Mouse (Mus musculus): ENCODE measurements around the gene Prkce.

The Prkce gene

DNA sequence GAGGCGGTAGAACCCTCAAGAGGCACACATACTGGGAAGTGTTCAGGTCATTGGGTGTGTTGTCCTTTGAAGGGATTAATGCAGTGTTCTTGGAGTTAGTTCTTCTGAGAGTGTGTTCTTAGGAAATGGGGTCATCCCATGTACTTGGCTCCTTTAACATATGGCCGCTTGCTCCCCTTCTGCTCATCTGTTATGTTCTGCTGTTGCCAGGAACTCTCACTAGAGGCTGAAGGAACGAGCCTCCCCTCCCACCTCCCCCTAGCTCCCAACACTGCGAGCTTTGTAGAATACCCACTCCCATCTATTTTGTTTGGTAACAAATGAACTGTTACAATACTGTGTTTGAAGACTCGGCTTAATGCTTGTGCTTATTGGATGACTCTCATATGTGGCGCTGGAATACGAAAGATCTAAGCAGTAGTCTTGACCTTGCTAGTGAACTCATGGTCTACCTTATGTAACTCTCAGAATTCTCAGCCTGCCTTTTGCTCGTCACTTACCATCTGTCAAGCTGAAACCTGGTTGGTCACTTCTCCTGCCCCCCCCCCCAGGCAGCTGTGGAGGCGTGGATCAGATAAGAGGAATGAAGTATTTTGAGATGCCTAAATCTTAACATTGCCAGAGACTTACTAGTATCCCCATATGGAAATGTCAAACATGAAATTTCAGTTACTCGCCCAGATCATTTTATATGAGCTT is 58.1 kb downstream of the Prkce start:
- no peak for DNase-seq (ENCODE audit: low spot score)

DNA sequence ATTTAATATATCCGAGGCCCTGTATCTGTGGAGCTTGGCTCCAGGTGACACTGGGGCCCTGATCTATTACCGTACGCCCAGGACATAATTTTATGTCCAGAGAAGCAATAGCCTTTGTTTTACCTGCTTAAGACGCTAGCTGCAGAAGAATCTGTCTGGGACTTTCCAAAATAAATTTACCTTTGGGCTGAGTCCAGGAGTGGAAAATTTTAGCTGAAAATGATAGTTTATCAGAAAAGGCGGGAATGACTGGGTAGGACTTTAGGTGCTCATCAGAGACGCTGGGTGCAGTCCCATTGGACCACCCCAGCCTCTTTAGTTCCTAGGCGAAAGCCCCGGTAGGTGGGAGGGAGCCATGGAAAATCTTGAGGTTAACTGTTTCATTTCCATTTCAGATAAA is 58.6 kb downstream of the Prkce start:
- DNase-seq (ENCODE audit: low spot score), result no peak

DNA sequence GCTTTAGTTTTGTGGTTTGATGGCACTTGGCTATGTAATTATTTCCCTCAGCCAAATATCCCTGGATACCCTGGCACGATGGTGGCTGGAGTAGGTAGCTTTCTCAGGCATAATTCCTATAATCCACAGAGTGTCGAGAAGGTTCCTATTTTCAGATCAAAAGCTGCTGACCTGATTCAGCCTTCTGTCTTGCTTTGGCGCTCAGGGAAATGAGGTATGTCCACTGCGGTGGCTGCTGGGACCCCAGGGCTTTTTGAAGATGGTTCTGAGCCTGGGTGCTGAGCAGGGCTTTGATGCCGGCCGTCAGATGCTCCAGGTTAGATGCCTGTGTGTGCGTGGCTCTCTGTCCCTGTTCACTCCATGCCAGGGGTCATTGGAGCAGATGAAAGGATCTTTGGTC is 59.0 kb downstream of the Prkce start:
- no peak for DNase-seq (ENCODE audit: low spot score)

DNA sequence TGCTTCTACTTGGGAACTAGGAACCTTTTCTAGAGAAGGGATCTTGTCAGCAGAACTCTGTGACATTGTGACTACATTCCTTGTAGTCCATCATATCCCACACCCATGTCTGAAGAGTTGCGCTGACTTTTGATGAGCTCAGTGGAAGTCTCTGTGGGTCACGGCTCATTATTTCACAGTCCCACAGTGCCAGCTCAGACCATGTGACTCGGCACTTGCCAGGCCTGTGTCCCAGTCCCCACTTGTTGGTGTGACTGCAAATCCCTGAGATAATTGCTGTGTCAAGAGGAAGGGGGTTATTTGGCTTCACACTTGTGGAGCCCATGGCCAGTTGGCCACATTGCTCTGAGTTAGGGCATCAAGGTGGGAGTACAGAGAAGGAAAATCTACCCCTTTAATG is 59.8 kb downstream of the Prkce start:
- no peak for DNase-seq (ENCODE audit: low spot score)

DNA sequence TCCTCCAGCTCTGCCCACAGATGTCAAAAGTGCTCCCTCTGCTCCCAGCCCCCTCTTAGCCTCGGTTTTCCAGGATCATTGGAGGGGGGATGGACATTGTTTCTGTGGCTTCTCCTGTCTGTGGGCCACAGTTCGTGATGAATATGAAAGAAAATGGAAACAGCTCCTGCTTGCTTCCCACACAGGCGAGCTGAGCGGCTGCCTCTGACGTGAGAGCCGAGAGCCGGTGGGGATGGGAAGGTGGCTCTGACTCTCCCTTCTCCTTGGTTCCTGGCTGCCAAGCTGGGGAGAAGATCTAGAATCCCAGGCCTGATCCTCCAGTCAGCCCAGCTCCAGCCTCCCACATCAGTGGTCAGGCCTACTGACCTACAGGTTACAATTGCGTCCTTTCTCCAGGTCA is 61.3 kb downstream of the Prkce start:
- DNase-seq (ENCODE audit: low spot score), result no peak

DNA sequence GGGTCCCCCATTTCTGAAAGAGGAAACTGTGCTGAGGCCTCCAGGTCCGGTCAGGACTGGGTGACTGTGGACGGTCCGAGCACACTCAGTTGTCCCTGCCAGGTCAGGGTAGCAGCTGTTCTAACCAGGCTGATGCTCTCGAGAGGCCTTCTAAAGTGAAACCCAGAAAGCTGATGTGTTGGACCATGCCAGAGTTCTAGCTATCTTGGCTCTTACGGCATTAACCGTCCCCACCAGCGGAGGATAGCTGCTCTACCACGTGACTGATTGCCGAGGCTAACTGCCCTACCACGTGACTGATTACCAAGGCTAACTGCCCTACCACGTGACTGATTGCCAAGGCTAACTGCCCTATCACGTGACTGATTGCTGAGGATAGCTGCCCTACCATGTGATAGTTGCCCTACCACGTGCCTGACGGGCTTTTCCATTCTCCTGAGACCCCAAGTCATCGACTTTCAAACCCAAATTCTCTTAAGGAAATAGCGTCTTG is 62.6 kb downstream of the Prkce start:
- DNase-seq (ENCODE audit: low spot score), result peak; percentile 48

DNA sequence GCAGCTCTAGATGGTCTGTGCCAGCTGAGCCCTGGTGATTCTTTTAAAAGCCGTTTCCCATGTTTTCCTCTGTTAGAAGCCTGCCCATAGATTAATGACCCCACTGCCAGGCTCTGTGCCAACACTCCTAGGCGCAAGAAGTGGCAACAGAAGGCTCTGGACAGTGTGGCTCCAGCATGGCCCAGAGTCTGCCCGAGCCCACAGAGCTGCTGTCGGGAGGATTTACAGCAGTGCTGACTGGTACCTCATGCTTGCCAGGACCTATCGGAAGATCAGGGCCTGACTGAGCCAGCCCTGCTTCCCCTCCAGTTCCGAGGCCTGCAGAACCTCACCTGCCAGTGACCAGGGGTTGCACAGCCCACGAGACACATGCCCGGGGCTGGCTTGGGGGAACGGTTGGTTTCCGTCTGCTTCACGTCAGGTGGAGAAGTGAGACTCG is 64.2 kb downstream of the Prkce start:
- no peak for DNase-seq (ENCODE audit: low spot score)

DNA sequence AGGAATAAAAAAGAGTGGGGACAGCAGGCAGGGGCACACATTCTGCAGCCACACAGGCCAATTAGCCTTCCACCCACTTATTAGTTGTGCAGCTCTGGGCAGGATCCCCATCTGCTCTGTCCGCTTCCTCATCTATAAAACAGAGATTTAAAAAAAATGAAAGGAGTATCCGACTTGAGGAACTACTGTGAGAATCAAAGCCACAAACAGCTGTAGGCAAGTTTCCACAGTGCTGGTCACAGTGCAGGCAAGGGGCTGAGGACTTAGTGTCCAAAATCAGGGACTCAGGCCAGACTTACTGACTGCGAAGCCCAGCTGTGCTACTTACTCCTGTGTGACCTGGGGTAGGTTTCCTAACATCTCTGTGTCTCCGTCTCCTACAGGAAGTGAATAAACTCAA is 64.7 kb downstream of the Prkce start:
- no peak for DNase-seq (ENCODE audit: low spot score)

DNA sequence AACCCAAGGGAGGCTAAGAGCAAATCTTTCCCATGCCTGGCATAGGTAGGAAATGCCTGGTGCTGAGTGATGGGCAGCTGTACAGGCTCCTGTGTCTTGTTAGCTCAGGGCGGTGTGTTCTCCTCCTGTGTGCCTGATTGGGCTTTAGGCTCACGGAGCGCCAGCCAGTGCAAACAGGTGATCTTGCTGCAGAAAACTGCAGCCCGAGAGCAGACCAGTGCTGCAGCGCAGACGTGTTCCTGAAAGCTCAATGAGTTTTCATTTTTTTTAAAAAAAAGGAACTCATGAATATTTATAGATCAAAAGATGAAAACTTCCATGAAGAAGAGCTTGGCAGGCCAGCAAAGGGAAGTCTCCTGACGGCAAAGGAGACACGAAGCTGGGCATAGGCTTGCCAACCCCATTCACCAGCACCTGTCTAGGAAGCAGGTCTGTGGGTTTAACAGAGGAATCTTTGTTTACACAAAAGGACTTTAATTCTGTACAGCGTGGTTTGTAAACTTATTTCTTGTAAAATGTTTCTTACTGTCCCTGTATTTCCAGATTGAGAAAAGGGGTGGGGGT is 67.1 kb downstream of the Prkce start:
- DNase-seq (ENCODE audit: low spot score), result no peak

DNA sequence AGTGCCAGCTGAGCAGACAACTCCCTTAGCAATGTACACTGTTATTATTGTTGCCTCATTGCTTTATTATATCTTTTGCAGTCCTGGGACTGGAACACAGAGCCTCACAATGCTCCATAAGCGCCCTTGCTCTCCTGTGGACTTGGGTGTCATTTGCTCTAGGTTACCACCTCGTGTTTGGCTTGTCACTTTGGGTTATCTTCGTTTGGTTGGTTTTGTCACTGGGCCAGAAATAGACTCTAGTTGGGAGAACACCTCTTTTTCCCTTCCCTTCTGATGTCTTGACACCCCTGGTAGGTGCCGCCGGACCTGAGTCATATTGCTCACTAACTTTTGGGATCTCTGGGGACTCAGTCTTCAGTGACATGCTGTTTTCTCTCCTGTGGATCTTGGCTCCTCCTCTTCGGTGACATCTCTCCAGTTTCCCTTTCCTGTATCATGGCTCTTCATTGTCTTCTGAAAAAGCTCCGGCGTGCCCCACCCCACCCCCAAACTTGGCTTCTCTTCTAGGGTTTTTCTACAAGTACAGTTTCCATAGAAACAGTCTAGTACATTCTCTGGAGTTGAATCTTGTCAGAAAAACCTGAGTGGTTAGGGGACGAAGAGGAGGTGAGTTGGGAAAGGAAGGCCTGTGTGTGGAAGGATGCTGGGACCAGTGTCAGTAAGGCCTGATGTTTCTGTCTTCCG is 68.6 kb downstream of the Prkce start:
- DNase-seq (ENCODE audit: low spot score), result no peak

DNA sequence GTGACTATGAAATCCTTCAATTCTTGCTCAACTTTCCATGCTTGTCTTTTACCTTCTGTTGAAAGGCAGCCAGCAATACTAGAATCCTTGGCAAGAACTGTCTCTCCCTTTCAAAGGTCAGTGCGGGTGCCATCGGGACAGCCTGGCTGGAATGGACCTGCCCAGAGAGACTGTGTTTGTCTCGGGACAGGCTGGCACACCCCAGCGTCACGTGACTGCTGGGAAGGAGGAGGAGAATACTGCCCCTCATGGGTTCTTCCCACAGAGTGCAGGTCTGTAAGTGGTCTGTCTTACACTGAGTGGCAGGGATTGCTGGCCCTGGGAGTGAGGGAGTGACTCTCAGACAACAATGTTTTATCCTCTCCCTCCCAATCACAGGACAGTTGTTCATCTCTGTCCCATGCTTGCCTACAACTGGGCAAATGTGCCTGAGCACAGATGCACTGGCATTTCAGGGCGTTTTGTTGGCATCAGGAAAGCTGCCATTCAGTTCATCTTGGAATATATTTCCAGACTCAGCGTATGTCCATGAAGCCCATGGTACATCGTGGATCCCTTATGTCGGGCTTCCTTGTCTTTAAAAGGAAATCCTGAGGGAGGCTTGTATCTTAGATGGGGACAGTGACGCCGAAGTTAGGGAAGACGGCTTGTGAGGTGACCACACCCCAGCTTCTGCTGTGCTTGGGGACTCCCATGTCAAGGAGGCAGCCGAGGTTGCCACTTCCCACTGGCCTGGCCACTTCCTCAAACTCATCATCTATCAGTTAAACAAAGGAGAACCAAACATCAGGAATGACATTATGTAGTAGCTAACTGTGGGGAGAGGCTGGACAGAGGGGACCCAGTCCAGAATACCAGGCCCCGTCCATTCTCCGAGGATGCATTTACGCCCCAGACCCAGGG is 69.5 kb downstream of the Prkce start:
- no peak for DNase-seq (ENCODE audit: low spot score)

DNA sequence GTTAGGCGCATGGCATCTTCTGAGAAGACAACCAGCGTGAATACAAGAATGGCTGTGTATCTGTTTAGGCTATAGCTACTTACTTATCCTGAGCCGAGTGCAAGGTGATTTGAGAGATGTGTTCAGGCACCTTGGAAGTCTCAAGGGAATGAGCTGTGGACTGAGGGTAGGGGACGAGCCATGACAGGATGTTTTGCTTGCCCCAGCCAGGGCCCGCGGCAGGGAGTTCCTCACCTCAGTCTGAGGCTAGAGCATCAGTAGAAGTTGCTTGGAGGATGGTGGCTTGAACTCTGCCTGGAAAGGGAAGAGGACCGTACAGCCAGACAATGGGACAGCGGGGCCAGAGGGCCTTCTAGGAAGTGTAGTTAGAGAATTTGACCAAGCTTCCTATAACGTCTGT is 74.7 kb downstream of the Prkce start:
- no peak for DNase-seq (ENCODE audit: low spot score)

DNA sequence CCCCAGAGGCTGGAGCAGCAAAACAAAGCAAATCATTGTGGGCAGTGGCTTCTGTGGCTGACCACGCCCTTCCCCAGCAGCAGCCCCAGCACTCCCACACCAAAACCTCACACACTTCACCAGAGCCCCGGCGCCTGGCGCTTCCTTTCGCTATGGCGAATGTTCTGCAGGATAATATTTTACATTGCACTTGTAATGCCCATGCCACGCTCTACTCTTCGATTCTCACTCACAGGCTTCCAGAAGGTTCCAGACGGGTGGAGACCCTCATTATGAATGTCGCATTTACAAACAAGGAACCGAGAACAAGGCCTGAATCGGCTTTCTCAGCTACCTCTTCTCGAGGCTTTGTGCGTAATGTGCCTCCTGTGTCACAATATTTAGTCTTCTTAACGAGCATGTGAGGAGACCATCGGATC is 75.5 kb downstream of the Prkce start:
- DNase-seq (ENCODE audit: low spot score), result no peak

DNA sequence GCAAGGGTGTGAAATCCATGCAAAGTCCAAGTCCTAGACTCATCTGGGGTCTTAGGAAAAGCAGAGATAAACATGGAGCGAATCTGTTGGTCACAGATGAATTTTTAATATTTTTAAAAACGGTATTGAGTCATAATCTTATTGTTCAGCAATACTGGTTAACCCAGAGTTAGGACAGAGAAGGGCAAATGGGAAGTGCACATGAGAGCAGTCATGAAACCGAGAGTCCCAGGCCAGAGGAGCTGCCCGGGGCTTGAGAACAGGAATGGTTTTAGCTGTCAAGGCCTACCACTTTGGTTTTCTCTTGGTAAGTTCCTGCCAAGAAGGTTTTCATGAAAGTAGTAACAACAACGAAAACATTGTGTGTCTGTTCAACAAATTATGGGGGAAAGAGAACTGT is 76.8 kb downstream of the Prkce start:
- DNase-seq (ENCODE audit: low spot score), result no peak

DNA sequence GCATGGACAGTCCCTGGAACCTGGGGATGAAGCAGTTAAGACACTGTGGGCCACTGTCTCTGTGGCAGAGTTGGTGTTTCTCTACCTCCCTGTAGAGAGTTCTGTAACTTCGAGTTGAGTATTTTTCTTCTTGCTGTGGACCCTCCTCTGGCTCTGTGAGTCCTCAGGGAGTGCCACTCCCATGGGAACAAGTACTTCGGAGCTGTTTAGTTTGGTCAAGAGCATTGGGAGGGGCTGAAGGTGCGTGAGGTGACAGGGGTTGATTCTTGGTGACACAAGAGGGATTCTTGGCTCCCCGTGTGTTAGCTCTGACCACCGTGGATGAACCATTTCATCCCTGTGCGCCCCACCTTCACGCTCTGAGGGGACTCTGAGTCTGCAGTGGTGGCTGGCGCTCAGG is 81.2 kb downstream of the Prkce start:
- no peak for DNase-seq (ENCODE audit: low spot score)

DNA sequence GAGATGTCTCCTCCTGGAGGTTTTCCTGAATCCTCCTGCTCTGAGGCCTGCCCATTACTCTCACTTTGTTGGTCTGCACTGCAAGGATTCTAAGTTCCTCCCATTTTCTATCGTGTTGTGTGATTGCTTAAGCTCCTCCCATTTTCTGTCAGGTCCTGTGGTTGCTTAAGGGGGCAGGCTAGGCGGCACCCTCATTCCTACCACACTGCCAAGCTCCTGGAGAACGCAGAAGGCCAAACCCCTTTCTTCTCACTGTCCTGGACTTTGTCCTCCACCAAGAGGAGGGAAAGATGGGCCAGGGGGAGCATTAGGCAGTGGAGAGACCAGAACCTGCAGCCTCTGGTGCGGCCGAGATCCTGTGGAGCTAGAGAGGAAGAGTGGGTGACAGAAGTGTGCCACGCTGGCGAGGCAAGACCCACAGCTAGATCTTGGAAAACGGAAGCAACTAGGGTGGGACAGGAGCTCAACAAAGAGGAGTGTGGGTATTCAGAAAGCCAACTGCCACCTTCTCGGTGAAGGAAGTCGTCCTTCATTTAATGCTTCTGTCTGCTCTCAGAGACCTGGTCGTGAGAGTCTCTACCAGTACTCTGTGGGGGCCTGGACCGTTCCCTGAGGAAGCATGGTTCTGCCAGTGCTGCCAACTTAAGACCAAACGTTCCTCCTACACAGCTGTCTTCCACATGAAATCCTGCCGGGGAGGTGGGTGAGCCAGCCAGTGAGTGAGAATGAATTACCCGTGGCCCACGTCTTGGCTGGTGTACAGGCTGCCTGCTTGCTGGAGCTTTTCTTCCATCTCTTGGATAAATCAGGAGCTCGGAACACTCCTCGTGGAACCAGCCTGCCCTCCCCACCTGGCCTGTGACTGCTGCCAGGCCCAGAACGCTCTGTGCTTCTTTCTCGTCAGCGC is 82.2 kb downstream of the Prkce start:
- DNase-seq (ENCODE audit: low spot score), result no peak

DNA sequence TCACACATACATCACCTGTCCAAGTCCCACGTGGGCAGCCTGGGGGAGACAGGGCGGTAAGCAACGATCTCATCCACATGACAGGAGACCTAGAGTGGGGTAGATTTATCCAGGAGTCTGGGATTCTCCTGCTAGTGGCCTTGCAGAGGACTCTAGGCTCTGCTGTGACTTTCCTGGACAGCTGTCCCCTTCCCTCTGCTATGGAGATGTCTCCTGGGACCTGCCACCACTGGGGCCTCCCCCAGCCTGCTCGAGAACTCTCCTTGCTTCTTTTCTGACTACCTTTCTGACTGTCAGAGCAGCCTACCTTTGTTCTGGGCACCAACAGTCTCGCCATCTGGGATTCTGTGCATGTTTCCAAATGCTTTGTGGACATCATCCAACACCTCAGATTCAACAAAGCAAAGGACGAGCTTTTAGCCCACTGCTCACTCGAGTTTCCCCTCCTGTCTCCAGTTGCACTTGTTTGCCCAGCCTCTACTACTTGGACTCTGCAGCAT is 82.9 kb downstream of the Prkce start:
- no peak for DNase-seq (ENCODE audit: low spot score)

DNA sequence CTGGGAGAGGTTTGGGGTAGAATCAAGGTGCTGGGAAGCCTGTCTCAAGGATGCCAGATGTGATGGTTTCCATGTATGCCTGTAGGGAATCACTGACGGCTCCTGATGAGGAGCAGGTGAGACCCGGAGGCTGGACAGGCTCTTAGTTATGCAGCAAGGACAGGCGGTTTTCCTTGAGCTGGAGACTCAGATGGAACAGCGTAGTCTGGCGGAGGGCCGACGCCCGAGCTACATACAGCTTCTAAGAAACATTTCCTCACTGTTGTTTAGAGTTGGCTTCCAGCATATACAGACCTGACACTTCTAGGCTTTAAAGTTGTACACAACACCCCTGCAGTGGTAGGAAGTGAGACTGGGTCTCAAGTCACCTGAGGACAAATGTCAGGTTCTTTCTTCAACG is 86.3 kb downstream of the Prkce start:
- no peak for DNase-seq (ENCODE audit: low spot score)

DNA sequence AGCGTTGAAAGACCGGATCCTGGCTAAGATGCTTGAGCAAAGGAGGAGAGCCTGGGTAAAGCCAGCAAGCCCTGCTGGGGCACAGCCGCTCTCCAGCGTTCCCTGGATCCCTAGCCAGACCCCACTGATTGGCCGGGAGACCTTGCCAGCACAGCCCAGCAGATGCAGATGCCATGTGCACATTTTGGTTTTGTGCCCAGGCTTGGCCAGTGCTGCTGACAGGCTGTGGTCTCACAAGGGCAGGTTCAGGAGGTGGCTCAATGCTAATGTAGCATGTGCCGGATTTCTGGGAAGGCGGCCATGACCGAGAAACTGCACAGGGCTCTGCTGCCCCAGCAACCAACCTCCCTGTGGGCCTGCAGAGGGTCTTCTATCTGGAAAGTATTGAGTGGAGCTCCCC is 86.7 kb downstream of the Prkce start:
- DNase-seq (ENCODE audit: low spot score), result no peak

DNA sequence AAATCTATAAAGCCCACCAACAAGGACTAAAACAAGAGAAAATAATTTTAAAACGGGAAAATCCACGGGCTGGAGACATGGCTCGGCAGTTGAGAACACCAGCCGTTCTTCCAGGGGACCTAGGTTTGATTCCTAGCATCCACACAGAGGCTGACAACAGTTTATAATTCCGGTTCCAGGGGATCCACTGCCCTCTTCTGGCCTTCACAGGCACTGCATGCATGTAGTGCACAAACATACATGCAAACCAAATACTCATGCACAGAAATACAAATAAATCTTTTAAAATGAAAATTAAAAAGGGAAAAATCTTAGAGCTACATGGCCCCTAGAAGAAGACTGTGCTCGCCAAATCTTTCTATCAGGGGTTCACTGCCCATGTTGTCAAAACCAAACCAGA is 87.4 kb downstream of the Prkce start:
- DNase-seq (ENCODE audit: low spot score), result no peak

DNA sequence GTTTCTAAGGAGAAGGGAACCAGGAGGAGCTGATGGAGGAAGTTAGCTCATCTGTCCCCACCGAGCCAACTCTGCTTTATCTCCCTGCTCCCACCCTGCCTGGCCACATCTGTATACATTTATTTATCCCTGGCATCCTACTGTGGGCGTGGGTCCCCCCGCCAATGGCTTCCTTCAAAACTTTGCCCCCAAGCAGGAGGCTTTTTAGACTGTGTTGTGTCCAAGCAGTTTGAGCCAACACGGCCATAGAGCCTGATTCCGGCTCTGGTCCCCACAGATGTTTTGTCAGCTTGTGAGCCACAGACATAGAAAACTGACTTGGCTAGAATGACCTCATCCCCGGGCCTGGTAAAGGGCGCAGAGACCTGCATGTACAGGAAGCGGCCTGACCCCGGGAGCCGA is 89.1 kb downstream of the Prkce start:
- no peak for DNase-seq (ENCODE audit: low spot score)
